Mouse (Mus musculus) brain, embryonic 14.5 days (tissue): ENCODE data around the gene Twf2.

ENCODE experiments used
- CTCF ChIP-seq: fragments of 200-500 bp; IDR thresholded peaks from 2 replicates; pipeline ENCODE4 v1.5.1; 2012; ENCODE audit warnings: inconsistent platforms, mild to moderate bottlenecking, moderate library complexity, borderline replicate concordance; ENCODE audit not compliant: insufficient read depth, insufficient read length; ENCODE audit errors: extremely low read depth
- POLR2A ChIP-seq: fragments of 200-500 bp; IDR thresholded peaks from 2 replicates; pipeline ENCODE4 v1.6.1; 2012; ENCODE audit warnings: mild to moderate bottlenecking, inconsistent platforms, borderline replicate concordance; ENCODE audit not compliant: poor library complexity, insufficient read depth, insufficient read length, severe bottlenecking; ENCODE audit errors: extremely low read depth

DNA sequence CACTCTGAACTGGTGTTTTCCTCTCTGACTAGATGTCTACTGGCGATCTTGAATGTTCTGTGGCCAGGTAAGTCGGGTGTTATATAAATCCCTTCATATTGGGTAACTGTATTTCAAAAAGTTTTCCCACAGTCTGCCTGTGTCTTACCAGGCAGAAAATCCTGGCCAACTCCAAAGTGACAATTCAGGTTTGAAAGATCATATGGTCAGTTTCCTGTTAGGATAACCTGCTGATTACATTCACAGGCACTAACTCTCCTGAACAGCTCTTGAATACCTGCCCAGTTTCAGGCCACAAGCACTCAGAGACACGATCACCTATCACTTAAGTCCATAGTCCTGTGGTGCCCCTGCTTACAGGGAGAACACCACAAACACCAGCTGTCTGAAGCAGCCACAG lies 59.2 kb downstream of the Twf2 start:
- TF ChIP-seq CTCF (no peak), POLR2A (no peak)
